Mouse (Mus musculus): ENCODE data around the gene Cxcl16. TPM values are rescaled to one million over a fixed set of nuclear protein-coding genes. Genes with fewer than 3 reads are reported as not detected.

Gene Cxcl16
- polyA plus RNA-seq, 1 experiment, result 16.6 TPM

DNA sequence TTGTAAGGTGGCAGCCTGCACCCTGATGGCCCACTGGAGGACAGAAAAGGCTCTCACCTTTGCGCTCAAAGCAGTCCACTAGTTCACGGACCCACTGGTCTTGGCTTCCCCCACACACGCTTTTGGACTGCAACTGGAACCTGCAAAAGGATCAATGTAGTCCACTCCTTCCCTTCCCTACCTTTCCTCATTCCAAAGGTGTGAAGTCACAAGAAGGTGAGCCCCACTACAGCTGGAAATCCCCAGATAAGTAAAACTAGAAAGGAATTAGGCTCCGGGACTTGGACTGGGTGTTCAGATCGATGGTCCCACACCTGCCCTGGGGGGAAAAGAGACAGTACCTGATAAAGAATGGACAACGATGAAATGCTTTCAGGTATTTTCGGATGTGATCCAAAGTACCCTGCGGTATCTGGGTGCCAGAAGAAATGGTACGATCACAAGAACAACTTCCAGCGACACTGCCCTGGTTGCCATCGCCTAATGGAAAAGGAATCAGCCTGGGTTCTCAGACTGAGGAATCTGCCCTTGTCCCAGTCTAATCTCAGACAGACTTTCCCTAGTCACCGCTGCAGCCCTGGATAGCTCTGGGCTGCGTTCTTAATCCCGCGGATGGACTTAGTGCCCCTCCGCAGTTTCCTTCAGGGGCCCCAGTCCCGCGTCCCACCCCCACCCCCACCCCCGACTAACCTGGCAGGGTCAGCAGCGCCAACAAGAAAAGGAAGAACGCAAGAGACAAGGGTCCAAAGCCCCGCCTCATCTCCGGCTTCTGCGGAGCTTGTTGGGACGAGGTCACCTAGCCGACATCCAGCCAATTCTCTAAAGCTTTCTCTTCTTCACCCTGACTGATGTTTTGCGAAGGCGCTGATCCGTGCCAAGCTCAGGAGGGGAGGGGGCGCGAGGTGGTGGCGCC, 840 bp downstream of the Cxcl16 start, which contains the start of gene Zmynd15:
Gene Zmynd15 (plus strand): TSS at position 746 of the 913 bp plus-strand sequence.
- Histone ChIP-seq H3K36me3 (ENCODE audit: control insufficient read depth, insufficient read depth, low read length, poor library complexity, severe bottlenecking) (peaks cover 2% of the 10 kb centered on the region), H3K9me3 (replicated peaks; ENCODE audit: control insufficient read depth, insufficient read depth, low read length, poor library complexity, severe bottlenecking) (no peaks in the 10 kb centered on the region), H3K4me3 (ENCODE audit: low read depth, low read length) (peak within 1 kb of the TSS; percentile 66), H3K9ac (ENCODE audit: low read depth, poor library complexity, severe bottlenecking) (peak within 1 kb of the TSS; percentile 62), H3K27ac (ENCODE audit: insufficient read depth, low read length) (no peak within 1 kb of the TSS), H3K27me3 (ENCODE audit: control insufficient read depth, insufficient read depth, low read length, poor library complexity, severe bottlenecking) (no peaks in the 10 kb centered on the region), H3K4me1 (ENCODE audit: control insufficient read depth, insufficient read depth, low read length) (peaks cover 2% of the 10 kb centered on the region)
- no peak for TF ChIP-seq POLR2A (IDR thresholded peaks at IDR 0.05; ENCODE audit: insufficient read depth, low read length)
- no peak for TF ChIP-seq EP300 (IDR thresholded peaks at IDR 0.05; ENCODE audit: insufficient read depth, low read depth, low read length)
- no peak for TF ChIP-seq CTCF (IDR thresholded peaks at IDR 0.05; ENCODE audit: low read depth, low read length)

DNA sequence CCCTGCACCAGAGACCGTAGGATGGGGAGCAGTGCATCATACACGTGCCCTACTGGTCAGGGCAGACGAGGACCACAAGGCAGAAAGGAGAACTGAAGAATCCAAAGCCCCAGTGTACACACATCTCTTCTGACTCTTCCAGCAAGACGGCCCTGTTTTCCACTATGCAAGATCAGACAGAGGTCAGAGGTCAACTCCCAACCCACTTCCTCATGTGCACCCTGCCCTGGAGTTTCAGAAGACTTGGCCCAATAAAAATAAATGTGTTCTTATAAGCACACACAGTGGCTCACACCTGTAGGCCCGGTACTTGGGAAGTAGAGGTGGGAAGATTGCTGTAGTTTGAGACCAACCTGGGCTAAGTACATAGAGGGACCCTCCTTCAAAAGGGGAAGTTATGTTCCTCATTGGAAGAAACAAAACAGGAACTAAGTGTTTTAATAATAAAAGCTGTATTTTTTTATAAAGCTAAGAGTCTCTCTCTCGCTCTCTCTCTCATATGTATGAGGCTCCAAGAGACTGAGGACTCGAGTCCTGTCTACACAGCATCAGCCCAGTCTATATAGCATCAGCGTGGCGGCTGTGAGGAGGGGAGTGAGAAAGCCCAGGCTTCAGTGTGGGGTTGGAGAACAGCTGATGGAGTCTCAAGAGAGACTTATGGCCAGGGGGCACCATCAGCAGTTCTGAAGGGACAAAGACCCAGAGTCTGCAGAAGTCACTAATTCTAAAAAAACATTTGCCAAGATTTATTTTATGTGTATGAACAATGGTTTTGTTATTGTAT, 6.3 kb downstream of the Cxcl16 start:
- Histone ChIP-seq H3K9ac (ENCODE audit: low read depth, poor library complexity, severe bottlenecking) (no peak overlapping the region), H3K4me1 (ENCODE audit: control insufficient read depth, insufficient read depth, low read length) (no peaks in the 10 kb centered on the region), H3K9me3 (replicated peaks; ENCODE audit: control insufficient read depth, insufficient read depth, low read length, poor library complexity, severe bottlenecking) (no peaks in the 10 kb centered on the region), H3K27ac (ENCODE audit: insufficient read depth, low read length) (no peak overlapping the region), H3K4me3 (ENCODE audit: low read depth, low read length) (no peak overlapping the region), H3K36me3 (ENCODE audit: control insufficient read depth, insufficient read depth, low read length, poor library complexity, severe bottlenecking) (peaks cover 10% of the 10 kb centered on the region), H3K27me3 (ENCODE audit: control insufficient read depth, insufficient read depth, low read length, poor library complexity, severe bottlenecking) (no peaks in the 10 kb centered on the region)
- no peak for TF ChIP-seq EP300 (IDR thresholded peaks at IDR 0.05; ENCODE audit: insufficient read depth, low read depth, low read length)
- TF ChIP-seq POLR2A (IDR thresholded peaks at IDR 0.05; ENCODE audit: insufficient read depth, low read length), result no peak
- TF ChIP-seq CTCF (IDR thresholded peaks at IDR 0.05; ENCODE audit: low read depth, low read length), result no peak

DNA sequence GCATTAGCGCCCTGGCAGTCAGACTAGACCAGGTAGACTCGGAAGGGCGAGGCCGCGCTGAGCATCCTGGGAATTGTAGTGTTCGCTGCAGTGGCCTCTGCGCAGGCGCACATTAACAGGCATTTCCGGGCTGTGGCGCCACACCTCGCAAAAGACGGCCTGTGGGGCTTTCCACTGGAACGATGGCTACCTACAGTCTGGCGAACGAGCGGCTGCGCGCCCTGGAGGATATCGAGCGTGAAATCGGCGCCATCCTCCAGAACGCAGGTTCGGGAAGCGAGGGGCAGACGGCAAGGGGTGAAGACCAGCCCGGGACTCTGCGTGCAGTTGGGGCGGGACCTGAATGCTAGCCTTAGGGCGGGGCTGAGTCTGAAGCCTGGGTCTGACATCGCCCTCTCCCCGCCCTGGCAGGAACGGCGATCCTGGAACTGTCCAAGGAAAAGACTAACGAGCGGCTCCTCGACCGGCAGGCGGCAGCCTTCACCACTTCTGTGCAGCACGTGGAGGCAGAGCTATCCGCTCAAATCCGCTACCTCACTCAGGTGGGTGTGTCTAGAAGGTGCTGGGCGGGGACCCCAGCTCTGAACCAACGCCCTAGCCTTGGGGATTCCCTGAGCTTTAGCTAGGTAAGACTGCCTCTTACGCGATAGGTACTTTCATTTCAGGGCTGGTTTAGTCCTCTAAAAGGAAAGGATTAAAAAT, 7.8 kb downstream of the Cxcl16 start, which contains the start of gene Med11:
Gene Med11 (plus strand): TSS at position 123 of the 702 bp plus-strand sequence.
- Histone ChIP-seq H3K9ac (ENCODE audit: low read depth, poor library complexity, severe bottlenecking) (peak within 1 kb of the TSS; percentile 42), H3K4me3 (ENCODE audit: low read depth, low read length) (peak within 1 kb of the TSS; percentile 81), H3K4me1 (ENCODE audit: control insufficient read depth, insufficient read depth, low read length) (no peaks in the 10 kb centered on the region), H3K27me3 (ENCODE audit: control insufficient read depth, insufficient read depth, low read length, poor library complexity, severe bottlenecking) (no peaks in the 10 kb centered on the region), H3K27ac (ENCODE audit: insufficient read depth, low read length) (peak within 1 kb of the TSS; percentile 39), H3K36me3 (ENCODE audit: control insufficient read depth, insufficient read depth, low read length, poor library complexity, severe bottlenecking) (peaks cover 10% of the 10 kb centered on the region), H3K9me3 (replicated peaks; ENCODE audit: control insufficient read depth, insufficient read depth, low read length, poor library complexity, severe bottlenecking) (no peaks in the 10 kb centered on the region)
- TF ChIP-seq EP300 (IDR thresholded peaks at IDR 0.05; ENCODE audit: insufficient read depth, low read depth, low read length) (peak; percentile 74; the same call in 1 of the 2 replicates), CTCF (IDR thresholded peaks at IDR 0.05; ENCODE audit: low read depth, low read length) (peak; percentile 83), POLR2A (IDR thresholded peaks at IDR 0.05; ENCODE audit: insufficient read depth, low read length) (no peak)

DNA sequence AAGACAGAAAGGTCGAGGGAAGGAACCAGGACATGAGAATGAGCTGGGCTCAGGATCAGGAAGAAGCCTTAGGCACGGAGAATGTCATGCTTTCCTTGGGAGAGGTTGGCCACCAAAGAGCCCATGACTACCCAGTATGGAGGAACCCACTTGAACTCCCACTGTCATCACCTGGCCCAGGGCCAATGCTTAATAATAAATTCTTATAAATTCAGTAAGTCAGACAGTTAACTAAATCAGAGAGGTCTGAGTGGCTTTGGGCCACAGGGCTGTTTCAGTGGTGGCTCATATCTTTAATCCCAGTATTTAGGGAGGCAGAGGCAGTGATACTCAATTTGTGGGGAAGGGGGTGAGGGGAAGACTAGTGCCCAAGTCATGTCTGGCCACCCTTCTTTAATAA, 8.9 kb downstream of the Cxcl16 start:
- Histone ChIP-seq H3K4me3 (ENCODE audit: low read depth, low read length) (no peak overlapping the region), H3K9me3 (replicated peaks; ENCODE audit: control insufficient read depth, insufficient read depth, low read length, poor library complexity, severe bottlenecking) (no peaks in the 10 kb centered on the region), H3K27me3 (ENCODE audit: control insufficient read depth, insufficient read depth, low read length, poor library complexity, severe bottlenecking) (no peaks in the 10 kb centered on the region), H3K4me1 (ENCODE audit: control insufficient read depth, insufficient read depth, low read length) (no peaks in the 10 kb centered on the region), H3K9ac (ENCODE audit: low read depth, poor library complexity, severe bottlenecking) (no peak overlapping the region), H3K36me3 (ENCODE audit: control insufficient read depth, insufficient read depth, low read length, poor library complexity, severe bottlenecking) (peaks cover 10% of the 10 kb centered on the region), H3K27ac (ENCODE audit: insufficient read depth, low read length) (peak overlapping the region; percentile 27; the same call in 1 of the 2 replicates)
- TF ChIP-seq CTCF (IDR thresholded peaks at IDR 0.05; ENCODE audit: low read depth, low read length) (no peak), POLR2A (IDR thresholded peaks at IDR 0.05; ENCODE audit: insufficient read depth, low read length) (no peak), EP300 (IDR thresholded peaks at IDR 0.05; ENCODE audit: insufficient read depth, low read depth, low read length) (no peak)

DNA sequence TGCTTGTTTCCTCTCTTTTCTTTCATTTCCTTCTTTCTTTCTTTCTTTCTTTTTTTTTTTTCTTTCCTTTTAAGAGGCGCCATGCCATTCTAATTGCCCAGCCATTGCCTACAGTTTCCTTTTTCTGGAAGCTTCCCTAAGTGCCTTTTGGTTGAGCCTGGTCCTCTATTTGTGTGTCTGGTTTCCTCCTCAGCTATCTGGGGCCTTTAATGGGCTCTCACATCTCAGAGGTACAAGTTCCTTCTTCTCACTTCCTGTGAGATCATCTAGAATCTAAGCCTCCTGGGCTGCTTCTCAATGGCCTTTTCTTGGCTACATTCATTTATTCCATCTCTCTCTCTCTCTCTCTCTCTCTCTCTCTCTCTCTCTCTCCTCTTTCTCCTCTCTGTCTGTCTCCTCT, 12.4 kb downstream of the Cxcl16 start:
- Histone ChIP-seq H3K9me3 (replicated peaks; ENCODE audit: control insufficient read depth, insufficient read depth, low read length, poor library complexity, severe bottlenecking) (no peaks in the 10 kb centered on the region), H3K27ac (ENCODE audit: insufficient read depth, low read length) (no peak overlapping the region), H3K4me3 (ENCODE audit: low read depth, low read length) (no peak overlapping the region), H3K4me1 (ENCODE audit: control insufficient read depth, insufficient read depth, low read length) (no peaks in the 10 kb centered on the region), H3K36me3 (ENCODE audit: control insufficient read depth, insufficient read depth, low read length, poor library complexity, severe bottlenecking) (no peaks in the 10 kb centered on the region), H3K27me3 (ENCODE audit: control insufficient read depth, insufficient read depth, low read length, poor library complexity, severe bottlenecking) (no peaks in the 10 kb centered on the region), H3K9ac (ENCODE audit: low read depth, poor library complexity, severe bottlenecking) (no peak overlapping the region)
- TF ChIP-seq CTCF (IDR thresholded peaks at IDR 0.05; ENCODE audit: low read depth, low read length) (no peak), POLR2A (IDR thresholded peaks at IDR 0.05; ENCODE audit: insufficient read depth, low read length) (no peak), EP300 (IDR thresholded peaks at IDR 0.05; ENCODE audit: insufficient read depth, low read depth, low read length) (no peak)

All from ES-Bruce4 (cell line).